Mouse (Mus musculus): ENCODE results near the gene Ttc39b.

DNA sequence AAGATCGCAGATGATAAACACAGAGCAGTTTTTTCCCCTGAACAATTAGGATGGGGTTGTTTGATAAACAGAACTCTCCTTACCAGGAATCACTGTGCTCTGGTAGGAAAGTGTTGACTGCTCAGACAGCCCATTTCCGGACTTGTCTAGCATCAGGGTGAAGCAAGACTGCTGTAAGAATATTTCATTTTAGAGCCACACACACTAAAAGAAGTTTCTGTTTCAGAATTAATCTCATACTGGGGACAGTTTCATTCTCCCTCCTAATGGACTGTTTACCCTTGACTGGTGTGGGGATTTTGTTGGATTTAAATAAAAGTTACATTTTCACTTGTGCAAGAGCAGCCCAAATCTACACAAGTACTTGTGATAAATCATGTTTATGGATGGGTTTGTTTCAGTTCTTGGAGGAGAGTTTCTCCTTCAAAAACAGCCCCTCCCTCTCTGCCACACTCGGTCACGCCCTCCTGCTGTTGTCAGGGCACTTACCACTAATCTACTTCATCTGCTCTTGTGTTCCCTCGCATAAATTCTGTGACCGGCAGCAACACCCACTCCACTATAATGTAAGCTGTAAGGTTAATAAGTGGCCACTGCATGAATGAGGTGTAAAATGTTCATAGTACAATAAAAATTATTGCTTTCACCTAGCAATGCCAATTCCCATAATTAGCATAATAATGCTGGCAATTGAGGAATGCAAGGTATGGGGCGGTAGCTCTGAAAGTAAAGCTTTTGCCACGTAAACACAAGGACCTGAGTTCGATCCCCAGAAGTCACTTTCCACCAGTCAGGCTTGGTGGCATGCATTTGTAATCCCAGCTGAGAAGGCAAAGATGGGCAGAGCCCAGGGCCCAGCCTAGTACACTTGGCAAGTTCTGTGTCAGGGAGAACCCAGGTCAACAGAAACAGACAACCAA lies 4.2 kb upstream of the Ttc39b start:
- TF ChIP-seq CHD2 (IDR thresholded peaks at IDR 0.05; ENCODE audit: low read depth, low read length) (no peak), ZNF384 (IDR thresholded peaks at IDR 0.05; ENCODE audit: low read depth, low read length) (no peak)
